In genomic region chr3:126809915-126810314, GRCm38 (mm10) we compare ENCODE assay signal across 18 mouse cellular contexts.
DNase-seq lines count a peak whose midpoint lies in the region; ATAC-seq and TF ChIP-seq lines count a peak whose summit lies in the region.
"Had no signal": no experiment of that assay in that cellular context is flagged by ENCODE, and none has a peak within 500 bp of the region (broad histone marks: within the 10 kb centered on the region; RNA-seq: fewer than 3 reads in every experiment).

No protein-coding gene starts in this region.

- no peaks in the 10 kb centered on the region for H3K36me3 ChIP-seq in forebrain, embryonic 13.5 days (ENCODE audit: poor library complexity, severe bottlenecking)
- no peaks in the 10 kb centered on the region for H3K36me3 ChIP-seq in forebrain, embryonic 14.5 days (ENCODE audit: control insufficient read depth, insufficient read depth, low read length)
- H3K36me3 ChIP-seq in CH12.LX (replicated peaks in 1 of 2; ENCODE audit: control insufficient read depth in 1 of 2, insufficient read depth in 1 of 2, low read length in 1 of 2) = peaks cover 8 to 21% of the 10 kb centered on the region in 2 experiments
- H3K36me3 ChIP-seq: G1E had no signal

- no peak for TF ChIP-seq RAD21 in CH12.LX (IDR thresholded peaks at IDR 0.05; ENCODE audit: low read depth, low read length)

- no peaks in the 10 kb centered on the region for H3K4me1 ChIP-seq in forebrain, embryonic 13.5 days
- no peaks in the 10 kb centered on the region for H3K4me1 ChIP-seq in forebrain, embryonic 14.5 days (ENCODE audit: control insufficient read depth, insufficient read depth, low read length)
- peaks cover 5 to 83% of the 10 kb centered on the region in 2 experiments for H3K4me1 ChIP-seq in CH12.LX (ENCODE audit: control insufficient read depth in 1 of 2, insufficient read depth in 2 of 2)

- 70% methylated on average over 3 of the region's 3 CpGs for WGBS in forebrain, embryonic 13.5 days
- WGBS in forebrain, embryonic 14.5 days = 69% methylated on average over 3 of the region's 3 CpGs

- in situ Hi-C loops in CH12.LX (cut with MboI; ENCODE audit: low pct_ligation_motif_present, low pct_unique_long_range_greater_than_20kb, low sequenced_read_pairs) = no loop called here

- dilution Hi-C loops in CH12.LX (cut with MboI; ENCODE audit: extremely low pct_ligation_motif_present, extremely low pct_unique_long_range_greater_than_20kb, low sequenced_read_pairs) = no loop called here

- peak; percentile 60 for TF ChIP-seq EP300 in CH12.LX (IDR thresholded peaks at IDR 0.05; ENCODE audit: low read length)

- no peaks in the 10 kb centered on the region for H3K9me3 ChIP-seq in forebrain, embryonic 13.5 days (replicated peaks)
- no peaks in the 10 kb centered on the region for H3K9me3 ChIP-seq in forebrain, embryonic 14.5 days (replicated peaks; ENCODE audit: control insufficient read depth, low read length)
- no peaks in the 10 kb centered on the region for H3K9me3 ChIP-seq in CH12.LX (replicated peaks; ENCODE audit: low read length)
- H3K9me3 ChIP-seq: G1E had no signal

- H3K79me2 ChIP-seq in CH12.LX (replicated peaks; ENCODE audit: control insufficient read depth, extremely low read depth, insufficient read depth, poor library complexity, severe bottlenecking) = peaks cover 5% of the 10 kb centered on the region; the same call in 1 of the 2 replicates

- no peak overlapping the region for H3K4me3 ChIP-seq in forebrain, embryonic 13.5 days
- no peak overlapping the region for H3K4me3 ChIP-seq in forebrain, embryonic 14.5 days (ENCODE audit: low read depth, low read length)
- no peak overlapping the region for H3K4me3 ChIP-seq in CH12.LX (replicated peaks in 1 of 3; ENCODE audit: low read depth in 2 of 3, low read length in 2 of 3, poor library complexity in 1 of 3)

- H3K4me2 ChIP-seq in forebrain, embryonic 13.5 days = no peak overlapping the region
- no peak overlapping the region for H3K4me2 ChIP-seq in forebrain, embryonic 14.5 days (ENCODE audit: low read length)
- 0 out of 2 replicates have a peak overlapping the region, but pooled peaks have one; percentile 15 for H3K4me2 ChIP-seq in CH12.LX (ENCODE audit: insufficient read depth, low read depth, poor library complexity, severe bottlenecking)

- TF ChIP-seq POLR2A in CH12.LX (IDR thresholded peaks at IDR 0.05; ENCODE audit: low read depth, low read length) = no peak

- no peak for DNase-seq in forebrain, embryonic 14.5 days (ENCODE audit: low spot score)
- no peak for DNase-seq in CH12.LX (ENCODE audit: extremely low read depth)
- DNase-seq in lung, postnatal 10 days = no peak
- DNase-seq: adrenal gland, adult 2 months; adrenal gland, adult 8-10 months; adrenal gland, postnatal 10 days; adrenal gland, postnatal 14 days; adrenal gland, postnatal 25 days; adrenal gland, postnatal 36 days; cerebellum, adult 11 months; cerebellum, adult 11-12 months; cerebellum, adult 18-20 months; cerebellum, adult 2 months had no signal

- no peak for TF ChIP-seq CTCF in CH12.LX (conservative IDR thresholded peaks at IDR 0.05 in 1 of 2, IDR thresholded peaks at IDR 0.05 in 1 of 2; ENCODE audit: low read depth in 2 of 2, low read length in 2 of 2)

- no peaks in the 10 kb centered on the region for H3K27me3 ChIP-seq in forebrain, embryonic 13.5 days
- no peaks in the 10 kb centered on the region for H3K27me3 ChIP-seq in forebrain, embryonic 14.5 days (replicated peaks; ENCODE audit: control insufficient read depth, insufficient read depth, low read length)
- H3K27me3 ChIP-seq in CH12.LX (replicated peaks) = no peaks in the 10 kb centered on the region
- H3K27me3 ChIP-seq: Patski had no signal

- H3K9ac ChIP-seq in forebrain, embryonic 13.5 days = no peak overlapping the region
- H3K9ac ChIP-seq in forebrain, embryonic 14.5 days (ENCODE audit: low read length) = no peak overlapping the region
- H3K9ac ChIP-seq in CH12.LX (ENCODE audit: insufficient read depth, low read depth) = no peak overlapping the region

- ATAC-seq in forebrain, embryonic 13.5 days = peak; percentile 29; the same call in 1 of the 2 replicates
- ATAC-seq in forebrain, embryonic 14.5 days = no peak
- ATAC-seq: activated CD4-positive, CD25-positive, alpha-beta regulatory T cell, adult 4 months; CD4-positive, CD25-positive, alpha-beta regulatory T cell, adult 4 months; Patski had no signal

- H3K27ac ChIP-seq in forebrain, embryonic 13.5 days = no peak overlapping the region
- no peak overlapping the region for H3K27ac ChIP-seq in forebrain, embryonic 14.5 days (ENCODE audit: low read depth, low read length)
- H3K27ac ChIP-seq in CH12.LX (ENCODE audit: insufficient read depth, low read depth) = peak overlapping the region; percentile 56; the same call in 1 of the 2 replicates

TF ChIP-seq in CH12.LX, 34 proteins besides CTCF, POLR2A, EP300 and RAD21:
- TF ChIP-seq ETS1 (conservative IDR thresholded peaks at IDR 0.05; ENCODE audit: low read depth, low read length) = peak; percentile 87
- TF ChIP-seq POLR2AphosphoS2 (IDR thresholded peaks at IDR 0.05; ENCODE audit: low read depth, low read length) = no peak
- TF ChIP-seq MAFK (IDR thresholded peaks at IDR 0.05; ENCODE audit: insufficient replicate concordance, low read length) = no peak
- TF ChIP-seq E2F4 (IDR thresholded peaks at IDR 0.05; ENCODE audit: insufficient replicate concordance, low read depth, low read length) = no peak
- TF ChIP-seq MAZ (IDR thresholded peaks at IDR 0.05; ENCODE audit: low read depth, low read length) = 0 out of 2 replicates have a peak, but pooled peaks have one; percentile 22
- no peak for TF ChIP-seq RCOR1 (conservative IDR thresholded peaks at IDR 0.05; ENCODE audit: low read depth, low read length)
- TF ChIP-seq HCFC1 (IDR thresholded peaks at IDR 0.05; ENCODE audit: low read depth, low read length) = no peak
- TF ChIP-seq MXI1 (IDR thresholded peaks at IDR 0.05; ENCODE audit: low read depth, low read length) = no peak
- TF ChIP-seq BHLHE40 (IDR thresholded peaks at IDR 0.05; ENCODE audit: low read depth, low read length) = 0 out of 2 replicates have a peak, but pooled peaks have one; percentile 14
- no peak; the same call in 1 of the 2 replicates for TF ChIP-seq CHD1 (IDR thresholded peaks at IDR 0.05; ENCODE audit: low read depth, low read length)
- TF ChIP-seq KAT2A (IDR thresholded peaks at IDR 0.05; ENCODE audit: insufficient replicate concordance, low read length) = no peak
- TF ChIP-seq JUND (conservative IDR thresholded peaks at IDR 0.05; ENCODE audit: low read depth, low read length) = no peak
- no peak for TF ChIP-seq SMC3 (IDR thresholded peaks at IDR 0.05; ENCODE audit: low read depth, low read length)
- TF ChIP-seq USF1 (IDR thresholded peaks at IDR 0.05; ENCODE audit: low read depth, low read length) = no peak
- no peak for TF ChIP-seq GABPA (IDR thresholded peaks at IDR 0.05; ENCODE audit: insufficient replicate concordance, low read depth, low read length)
- no peak for TF ChIP-seq MYC (IDR thresholded peaks at IDR 0.05; ENCODE audit: low read depth, low read length)
- no peak for TF ChIP-seq PAX5 (IDR thresholded peaks at IDR 0.05; ENCODE audit: low read length)
- no peak for TF ChIP-seq ELF1 (IDR thresholded peaks at IDR 0.05; ENCODE audit: low read depth, low read length)
- peak; percentile 72 for TF ChIP-seq TCF12 (IDR thresholded peaks at IDR 0.05; ENCODE audit: low read depth, low read length)
- no peak for TF ChIP-seq NRF1 (IDR thresholded peaks at IDR 0.05; ENCODE audit: low read depth, low read length)
- TF ChIP-seq ZMIZ1 (IDR thresholded peaks at IDR 0.05; ENCODE audit: low read depth, low read length) = no peak
- TF ChIP-seq ZKSCAN1 (IDR thresholded peaks at IDR 0.05; ENCODE audit: borderline replicate concordance, low read depth, low read length) = no peak
- no peak for TF ChIP-seq MAX (IDR thresholded peaks at IDR 0.05; ENCODE audit: low read length)
- TF ChIP-seq IRF4 (IDR thresholded peaks at IDR 0.05; ENCODE audit: low read depth, low read length) = peak; percentile 68
- no peak for TF ChIP-seq TBP (conservative IDR thresholded peaks at IDR 0.05; ENCODE audit: low read depth, low read length)
- peak; percentile 77; the same call in 1 of the 2 replicates for TF ChIP-seq MEF2A (IDR thresholded peaks at IDR 0.05; ENCODE audit: borderline replicate concordance, low read depth, low read length)
- no peak for TF ChIP-seq NELFE (IDR thresholded peaks at IDR 0.05; ENCODE audit: low read depth, low read length)
- TF ChIP-seq SIN3A (IDR thresholded peaks at IDR 0.05; ENCODE audit: low read length) = peak; percentile 70; the same call in 1 of the 2 replicates
- TF ChIP-seq USF2 (conservative IDR thresholded peaks at IDR 0.05; ENCODE audit: low read depth, low read length) = no peak
- TF ChIP-seq ZC3H11A (IDR thresholded peaks at IDR 0.05; ENCODE audit: low read depth, low read length) = no peak
- no peak for TF ChIP-seq CHD2 (IDR thresholded peaks at IDR 0.05; ENCODE audit: low read length)
- peak; percentile 38; the same call in 1 of the 2 replicates for TF ChIP-seq ZNF384 (IDR thresholded peaks at IDR 0.05; ENCODE audit: low read depth, low read length)
- TF ChIP-seq JUN (IDR thresholded peaks at IDR 0.05; ENCODE audit: insufficient read depth, low read depth, low read length) = no peak
- TF ChIP-seq UBTF (IDR thresholded peaks at IDR 0.05; ENCODE audit: low read depth, low read length) = no peak
TF ChIP-seq in CH12.LX: peak in this region for 8.
